ENCODE assay signal across 8 mouse cellular contexts in the genomic region with DNA sequence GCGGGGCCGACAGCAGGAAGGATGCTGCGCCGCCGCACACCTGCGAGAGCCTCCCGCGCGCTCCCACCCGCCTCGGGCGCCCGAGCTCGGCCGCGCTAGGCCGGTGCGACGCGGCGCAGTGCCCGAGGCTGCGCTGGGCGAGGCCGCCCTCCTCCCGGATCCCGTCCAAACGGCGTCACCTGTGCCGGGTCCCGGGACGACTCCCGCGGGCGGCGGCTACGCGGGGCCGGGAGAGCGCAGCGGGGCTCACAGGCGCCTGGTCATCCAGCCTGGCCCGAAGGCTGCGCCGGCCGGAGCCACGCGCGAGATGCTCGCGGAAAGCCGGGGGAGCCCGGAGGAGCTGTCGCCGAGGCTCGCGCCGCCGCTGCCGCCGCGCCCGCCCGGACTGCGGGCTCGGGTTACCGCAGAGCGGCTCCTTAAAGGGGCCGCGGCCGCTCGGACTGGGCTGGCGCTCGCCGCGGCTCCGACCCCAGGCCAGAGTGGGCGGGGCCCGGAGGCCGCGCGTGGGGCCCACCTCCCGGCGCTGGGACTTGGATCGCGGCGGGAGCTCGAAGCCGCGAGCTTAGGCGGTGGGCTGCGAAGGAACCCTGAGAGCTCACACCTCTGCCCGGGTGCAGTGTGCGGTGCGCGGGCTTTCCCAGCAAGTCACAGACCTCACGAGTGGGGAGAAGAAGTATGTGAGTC. TPM values are rescaled to one million over a fixed set of nuclear protein-coding genes. Genes with fewer than 3 reads are reported as not detected.
DNase-seq lines count a peak whose midpoint lies in the region; ATAC-seq and TF ChIP-seq lines count a peak whose summit lies in the region.

No protein-coding gene starts in this region.

- peaks cover 20% of the 10 kb centered on the region for H3K4me1 ChIP-seq in cerebellum, adult 2 months (ENCODE audit: control insufficient read depth, insufficient read depth, low read length)
- peaks cover 10% of the 10 kb centered on the region for H3K4me1 ChIP-seq in forebrain, embryonic 15.5 days
- no peaks in the 10 kb centered on the region; the same call in 1 of the 2 replicates for H3K4me1 ChIP-seq in hindbrain, embryonic 11.5 days (replicated peaks; ENCODE audit: control insufficient read depth, insufficient read depth, low read length)

- peak overlapping the region; percentile 88 for H3K9ac ChIP-seq in forebrain, embryonic 15.5 days (replicated peaks)
- H3K9ac ChIP-seq in hindbrain, embryonic 11.5 days (ENCODE audit: low read depth, low read length), result peak overlapping the region; percentile 69

- H3K9me3 ChIP-seq in forebrain, embryonic 15.5 days, result no peaks in the 10 kb centered on the region
- H3K9me3 ChIP-seq in hindbrain, embryonic 11.5 days (ENCODE audit: control insufficient read depth, low read length), result no peaks in the 10 kb centered on the region

- peak overlapping the region; percentile 79 for H3K4me2 ChIP-seq in forebrain, embryonic 15.5 days (replicated peaks)
- H3K4me2 ChIP-seq in hindbrain, embryonic 11.5 days (replicated peaks; ENCODE audit: low read depth, low read length), result peak overlapping the region; percentile 99

- peak overlapping the region; percentile 92 for H3K4me3 ChIP-seq in cerebellum, adult 2 months (replicated peaks; ENCODE audit: insufficient read depth, low read depth, low read length)
- H3K4me3 ChIP-seq in forebrain, embryonic 15.5 days, result peak overlapping the region; percentile 86
- H3K4me3 ChIP-seq in hindbrain, embryonic 11.5 days (ENCODE audit: low read depth, low read length), result peak overlapping the region; percentile 68

- DNase-seq in T-cell, adult 2 months (ENCODE audit: low spot score), result peak; percentile 15
- DNase-seq in cerebellum, adult 2 months, result peak; percentile 77 to 86
- DNase-seq in hindbrain, embryonic 11.5 days (ENCODE audit: low spot score), result peak; percentile 78
- peak; percentile 38 for DNase-seq in left cerebral cortex, postnatal 4 days
- DNase-seq in right cerebral cortex, postnatal 10 days (ENCODE audit: low spot score in 2 of 2), result peak; percentile 57 to 67

- intact Hi-C loops in left cerebral cortex, postnatal 4 days (cut with DNase I), result no loop called here

- TF ChIP-seq CTCF in cerebellum, adult 2 months (IDR thresholded peaks at IDR 0.05; ENCODE audit: borderline replicate concordance, insufficient read depth, low read depth, low read length), result no peak

- no peaks in the 10 kb centered on the region for H3K36me3 ChIP-seq in forebrain, embryonic 15.5 days
- no peaks in the 10 kb centered on the region for H3K36me3 ChIP-seq in hindbrain, embryonic 11.5 days (ENCODE audit: control insufficient read depth, insufficient read depth, low read length)

- H3K27ac ChIP-seq in cerebellum, adult 2 months (ENCODE audit: insufficient read depth, low read length), result peak overlapping the region; percentile 94
- peak overlapping the region; percentile 60 for H3K27ac ChIP-seq in forebrain, embryonic 15.5 days (replicated peaks)
- no peak overlapping the region for H3K27ac ChIP-seq in hindbrain, embryonic 11.5 days (ENCODE audit: low read depth, low read length)

- under 1% methylated on average over 90 of the region's 97 CpGs for WGBS in cerebellum, adult 2 months
- WGBS in forebrain, embryonic 15.5 days, result under 1% methylated on average over 89 of the region's 97 CpGs
- WGBS in hindbrain, embryonic 11.5 days, result 1% methylated on average over 23 of the region's 97 CpGs

- ATAC-seq in forebrain, embryonic 15.5 days (replicated peaks), result peak; percentile 89
- peak; percentile 94 for ATAC-seq in hindbrain, embryonic 11.5 days (ENCODE audit: low FRiP score)
- ATAC-seq in megakaryocyte-erythroid progenitor cell, adult 5-6 weeks (replicated peaks; ENCODE audit: low FRiP score, low TSS enrichment, poor library complexity, severe bottlenecking), result peak; percentile 14; the same call in 1 of the 2 replicates
- no peak for ATAC-seq in inflammation-experienced regulatory T-cells, adult 6 months

- TF ChIP-seq POLR2A in cerebellum, adult 2 months (IDR thresholded peaks at IDR 0.05; ENCODE audit: borderline replicate concordance, insufficient read depth, low read length), result peak; percentile 41; the same call in 1 of the 2 replicates

- H3K27me3 ChIP-seq in cerebellum, adult 2 months (ENCODE audit: control insufficient read depth, insufficient read depth, low read length), result no peaks in the 10 kb centered on the region
- peaks cover 8% of the 10 kb centered on the region for H3K27me3 ChIP-seq in forebrain, embryonic 15.5 days
- peaks cover 18% of the 10 kb centered on the region for H3K27me3 ChIP-seq in hindbrain, embryonic 11.5 days (ENCODE audit: control insufficient read depth, insufficient read depth, low read length)

RNA-seq across cellular contexts. Expression of a gene that starts 20.2 kb away (rescaled TPM):
- polyA plus RNA-seq in cerebellum, adult 2 months (2012; rRNA removed), result 31.2 and 35.4 TPM in 2 replicates
- polyA plus RNA-seq in forebrain, embryonic 15.5 days (2015; fragmentation: Nextera tagmentation; extraction: Ambion mirVana), result 2.7 and 3.3 TPM in 2 replicates
- polyA plus RNA-seq in hindbrain, embryonic 11.5 days (2014; fragmentation: Nextera tagmentation; extraction: Ambion mirVana), result 0.65 and 1.0 TPM in 2 replicates
- 10 to 100 TPM; 17.2 to 19.2 TPM for total RNA-seq in left cerebral cortex, postnatal 4 days (2021)
- 47.9 and 54.0 TPM in 2 replicates for total RNA-seq in megakaryocyte-erythroid progenitor cell, adult 5-6 weeks (2014; fragmentation: Nextera tagmentation)
- 22.1 and 29.1 TPM in 2 replicates for total RNA-seq in megakaryocyte-erythroid progenitor cell, adult 5-6 weeks (2017)
- not detected for polyA plus RNA-seq in inflammation-experienced regulatory T-cells, adult 6 months (2017; shearing (Covaris generic))

RNA-seq across cellular contexts. Expression of a gene that starts 28.9 kb away (rescaled TPM):
- 24.6 and 27.1 TPM in 2 replicates for polyA plus RNA-seq in cerebellum, adult 2 months (2012; rRNA removed)
- polyA plus RNA-seq in forebrain, embryonic 15.5 days (2015; fragmentation: Nextera tagmentation; extraction: Ambion mirVana), result 28.9 and 34.5 TPM in 2 replicates
- polyA plus RNA-seq in hindbrain, embryonic 11.5 days (2014; fragmentation: Nextera tagmentation; extraction: Ambion mirVana), result 39.0 and 41.8 TPM in 2 replicates
- 10 to 100 TPM; 17.9 to 22.0 TPM for total RNA-seq in left cerebral cortex, postnatal 4 days (2021)
- total RNA-seq in megakaryocyte-erythroid progenitor cell, adult 5-6 weeks (2014; fragmentation: Nextera tagmentation), result 14.1 and 23.4 TPM in 2 replicates
- 8.4 and 18.8 TPM in 2 replicates for total RNA-seq in megakaryocyte-erythroid progenitor cell, adult 5-6 weeks (2017)
- 10 to 100 TPM; 18.1 to 24.6 (median 21.3) TPM for polyA plus RNA-seq in inflammation-experienced regulatory T-cells, adult 6 months (2017; shearing (Covaris generic))

Comparison
In these comparisons a context has a peak if more than half of its experiments do, and no peak if none do; other contexts are left out.
1. DNase-seq: peak in every context shown above with its lines; median percentile 82 in cerebellum, adult 2 months; 78 in hindbrain, embryonic 11.5 days; 62 in right cerebral cortex, postnatal 10 days; 38 in left cerebral cortex, postnatal 4 days; 15 in T-cell, adult 2 months.